Mouse (Mus musculus) ZHBTc4 (cell line): ENCODE data around the gene Rsph6a.
"Not testable (repeated sequence)": the region's sequence is repeated elsewhere in the genome, so short reads cannot be mapped to it uniquely, and the experiment has no call there.

Experiments used
- DNase-seq: peaks from one replicate; pipeline ENCODE4 v3.0.0-alpha.2; 2011; ENCODE audit warnings: low read depth, low spot score

Rsph6a gene

DNA sequence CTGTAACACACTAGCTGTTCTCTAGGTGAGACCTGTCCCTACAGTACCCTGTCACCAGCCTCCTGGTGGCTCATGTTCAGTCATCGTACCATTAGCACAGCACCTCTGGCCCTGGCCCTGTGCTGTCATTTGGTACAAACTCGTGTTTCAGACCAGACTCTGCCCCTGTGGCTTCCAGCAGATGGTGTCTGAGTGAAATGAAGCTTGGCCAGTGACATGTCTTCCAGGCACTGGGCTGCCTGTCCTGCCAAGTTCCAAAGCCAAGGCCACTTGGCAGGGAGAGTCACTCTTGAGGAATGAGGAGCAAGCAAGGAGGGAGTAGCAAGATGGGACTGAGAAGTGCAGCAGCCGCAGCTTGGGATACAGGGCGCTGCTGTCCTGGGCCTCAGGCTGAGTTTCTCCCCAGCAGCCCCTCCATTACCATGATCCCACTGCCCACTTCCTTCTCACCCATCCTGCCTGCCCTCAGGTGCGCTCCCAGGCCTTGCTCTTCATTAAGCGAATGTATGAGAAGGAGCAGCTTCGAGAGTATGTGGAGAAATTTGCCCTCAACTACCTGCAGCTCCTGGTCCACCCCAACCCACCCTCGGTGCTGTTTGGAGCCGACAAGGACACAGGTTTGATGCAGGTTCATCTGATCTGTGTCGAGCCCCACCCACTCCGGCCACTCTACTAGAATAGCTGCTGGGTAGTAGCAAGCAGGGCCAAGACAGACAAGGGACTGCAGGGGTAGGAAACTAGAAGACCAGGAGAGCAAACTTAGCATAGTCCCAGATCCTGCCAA is 8.0 kb upstream of the Rsph6a start:
- DNase-seq = no peak

DNA sequence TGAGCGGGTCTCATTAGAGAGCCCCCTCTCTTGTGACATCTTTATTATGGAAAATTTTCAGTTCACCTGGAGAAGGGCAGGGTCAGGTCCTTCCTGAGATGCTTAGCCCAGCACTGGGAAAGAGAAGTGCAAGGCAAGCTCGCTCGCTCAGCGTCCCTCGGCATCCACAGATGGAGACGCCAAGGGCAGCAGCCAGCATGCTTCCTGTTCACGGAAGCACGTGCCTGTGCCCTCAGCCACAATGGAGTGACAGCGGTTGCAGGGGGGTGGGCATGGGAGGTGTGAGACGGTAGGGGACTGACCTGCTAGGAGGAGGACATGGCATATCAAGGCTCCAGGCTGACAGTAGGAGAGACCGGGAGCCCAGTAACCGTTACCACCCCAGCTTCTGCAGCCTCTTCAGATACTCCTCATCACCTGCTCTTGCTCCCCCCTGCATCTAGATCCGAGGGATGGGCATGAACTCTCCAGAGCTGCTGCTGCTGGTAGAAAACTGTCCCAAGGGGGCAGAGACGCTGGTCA is 6.4 kb upstream of the Rsph6a start:
- DNase-seq = no peak

DNA sequence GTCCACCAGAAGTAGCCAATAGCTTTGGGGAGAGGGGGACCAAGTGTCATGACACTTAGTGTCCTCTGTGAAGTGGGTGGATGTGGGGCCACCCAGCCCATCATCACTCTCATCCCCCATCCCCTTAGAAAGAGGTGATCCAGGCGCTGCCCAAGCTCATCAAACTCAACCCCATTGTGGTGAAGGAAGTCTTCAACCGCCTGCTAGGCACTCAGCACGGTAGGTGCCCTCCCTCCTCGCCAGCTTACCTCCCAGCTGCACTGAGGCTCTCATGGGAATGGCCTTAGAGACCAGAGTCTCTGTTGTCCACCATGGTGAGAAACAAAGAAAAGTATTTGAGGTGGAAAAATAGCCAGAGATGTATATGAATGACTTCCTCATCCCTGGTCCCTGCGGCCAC is 5.2 kb upstream of the Rsph6a start:
- DNase-seq = no peak

GRCm38 (mm10) chr7:19050172-19050571 is 4.3 kb upstream of the Rsph6a start:
- DNase-seq = no peak

- DNase-seq = no peak
Measured at GRCm38 (mm10) chr7:19051161-19051560, 3.3 kb upstream of the Rsph6a start.

- DNase-seq = no peak
Measured at GRCm38 (mm10) chr7:19052345-19053135, 1.9 kb upstream of the Rsph6a start.

GRCm38 (mm10) chr7:19053136-19053532 is 1.4 kb upstream of the Rsph6a start:
- no peak for DNase-seq

DNA sequence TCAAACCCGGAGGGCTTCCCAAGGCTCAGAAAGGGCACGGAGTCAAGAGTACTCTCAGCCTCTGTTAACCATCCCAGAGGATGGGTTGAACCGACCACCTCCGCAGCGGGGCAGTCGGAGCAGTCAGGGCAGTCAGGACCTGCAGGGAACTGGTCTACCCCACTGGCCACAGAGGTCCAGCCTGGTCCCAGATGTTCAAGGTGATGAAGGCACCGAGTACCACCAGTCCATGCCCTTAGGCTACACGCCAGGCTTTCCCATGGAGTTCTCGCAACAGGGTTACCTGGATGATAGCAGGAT is 237 bp downstream of the Rsph6a start:
- DNase-seq = no peak

GRCm38 (mm10) chr7:19055108-19055507 is 618 bp downstream of the Rsph6a start:
- no peak for DNase-seq

DNA sequence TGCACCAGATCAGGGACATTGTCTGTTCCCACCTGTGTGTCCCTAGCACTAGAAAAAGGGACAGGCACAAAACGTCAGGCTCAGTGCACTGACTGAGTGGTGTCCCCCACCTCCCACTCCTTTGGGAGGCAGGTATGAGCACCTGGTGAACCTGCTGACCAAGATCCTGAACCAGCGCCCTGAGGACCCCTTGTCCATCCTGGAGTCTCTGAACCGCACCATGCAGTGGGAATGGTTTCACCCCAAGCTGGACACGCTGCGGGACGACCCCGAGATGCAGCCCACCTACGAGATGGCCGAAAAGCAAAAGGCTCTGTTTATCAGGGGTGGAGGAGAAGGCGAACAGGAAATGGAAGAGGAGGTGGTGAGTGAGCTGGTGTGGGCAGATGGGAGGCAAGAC is 2.9 kb downstream of the Rsph6a start:
- no peak for DNase-seq

GRCm38 (mm10) chr7:19065896-19066295 is 11.4 kb downstream of the Rsph6a start:
- no peak for DNase-seq

DNA sequence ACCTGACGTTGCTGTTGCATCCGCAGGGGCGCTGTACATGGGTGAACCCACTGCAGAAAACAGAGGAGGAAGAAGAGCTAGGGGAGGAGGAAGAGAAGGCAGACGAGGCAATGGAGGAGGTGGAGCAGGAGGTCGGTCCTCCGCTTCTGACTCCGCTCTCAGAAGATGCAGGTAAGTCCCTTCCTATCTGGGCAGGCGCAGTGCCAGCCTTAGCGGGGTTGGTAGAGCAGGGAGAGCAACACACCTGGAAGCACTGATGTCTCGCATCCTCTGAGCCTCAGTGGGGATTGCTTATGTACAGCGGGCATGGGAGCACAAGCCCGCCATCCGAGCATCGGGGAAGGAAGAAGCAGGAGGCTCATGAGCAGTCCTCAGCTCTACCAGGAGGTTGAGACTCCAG is 12.6 kb downstream of the Rsph6a start:
- peak; percentile 35 for DNase-seq

DNA sequence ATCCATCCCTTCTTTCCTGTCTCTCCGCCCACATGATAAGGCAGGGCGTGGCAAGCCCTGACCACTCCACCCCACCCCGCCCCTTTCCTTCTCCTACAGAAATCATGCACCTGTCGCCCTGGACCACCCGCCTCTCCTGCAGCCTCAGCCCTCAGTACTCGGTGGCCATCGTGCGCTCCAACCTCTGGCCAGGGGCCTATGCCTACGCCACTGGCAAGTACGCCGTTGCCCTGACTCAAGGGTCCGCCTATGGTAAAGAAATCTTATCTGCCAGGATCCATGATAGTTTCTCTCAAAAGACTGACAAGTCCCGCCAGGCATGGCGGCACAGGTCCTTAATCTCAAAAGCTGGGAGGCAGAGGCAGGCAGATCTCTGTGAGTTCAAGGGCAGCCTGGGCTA is 13.4 kb downstream of the Rsph6a start:
- no peak for DNase-seq

DNA sequence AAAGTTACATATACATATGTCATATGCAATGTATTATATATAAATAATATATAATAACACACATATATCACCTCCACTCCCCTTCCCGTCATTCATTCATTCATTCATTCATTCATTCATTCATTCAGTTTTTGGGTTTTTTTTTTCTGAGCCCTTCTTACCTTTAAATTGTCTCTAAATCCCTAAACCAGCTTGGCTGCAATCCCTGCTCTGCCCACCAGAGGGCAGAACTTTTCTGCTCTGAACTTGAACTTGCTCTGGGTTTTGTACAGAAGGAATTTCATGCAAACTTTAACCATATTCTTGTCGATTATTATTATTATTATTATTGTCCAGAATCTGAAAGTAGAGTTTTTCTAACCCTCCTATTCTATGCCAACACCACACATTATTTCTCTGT is 14.2 kb downstream of the Rsph6a start:
- peak; percentile 87 for DNase-seq

DNA sequence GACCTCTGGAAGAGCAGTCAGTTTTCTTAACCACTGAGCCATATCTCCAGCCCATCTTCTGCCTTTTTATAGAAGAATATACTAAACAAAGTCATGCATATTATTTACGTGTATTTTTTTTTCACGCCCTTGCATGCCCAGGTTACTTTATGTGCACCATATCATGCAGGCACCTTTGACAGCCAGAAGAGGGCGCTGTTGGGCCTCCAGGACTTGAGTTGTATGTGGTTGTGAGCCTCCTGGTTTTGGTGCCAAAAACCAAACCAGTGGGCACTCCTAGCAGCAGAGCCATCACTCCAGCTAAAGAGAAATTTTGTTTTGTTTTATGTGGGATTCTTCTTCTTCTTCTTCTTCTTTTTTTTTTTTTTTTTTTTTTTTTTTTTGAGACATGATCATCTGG is 15.0 kb downstream of the Rsph6a start:
- peak; percentile 73 for DNase-seq

- DNase-seq = not testable (repeated sequence)
Measured at GRCm38 (mm10) chr7:19071024-19071423, 16.5 kb downstream of the Rsph6a start.

DNA sequence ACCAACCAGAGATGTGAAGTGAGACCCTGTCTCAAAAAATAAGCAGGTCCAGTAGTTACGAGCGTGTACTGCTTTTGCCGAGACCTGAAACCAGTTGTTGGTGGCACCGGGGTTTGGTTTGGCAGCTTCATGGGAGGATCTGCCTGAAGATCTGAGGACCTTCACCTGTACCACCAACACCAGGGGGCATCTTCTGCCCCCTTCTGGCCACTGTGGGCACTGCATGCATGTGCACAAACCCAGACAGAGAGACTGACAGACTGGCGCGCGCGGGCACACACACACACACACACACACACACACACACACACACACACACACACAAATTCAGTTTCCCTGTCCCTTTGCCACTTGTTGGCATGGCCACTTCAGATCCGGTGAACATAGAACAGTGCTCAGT is 19.0 kb downstream of the Rsph6a start:
- peak; percentile 91 for DNase-seq

DNA sequence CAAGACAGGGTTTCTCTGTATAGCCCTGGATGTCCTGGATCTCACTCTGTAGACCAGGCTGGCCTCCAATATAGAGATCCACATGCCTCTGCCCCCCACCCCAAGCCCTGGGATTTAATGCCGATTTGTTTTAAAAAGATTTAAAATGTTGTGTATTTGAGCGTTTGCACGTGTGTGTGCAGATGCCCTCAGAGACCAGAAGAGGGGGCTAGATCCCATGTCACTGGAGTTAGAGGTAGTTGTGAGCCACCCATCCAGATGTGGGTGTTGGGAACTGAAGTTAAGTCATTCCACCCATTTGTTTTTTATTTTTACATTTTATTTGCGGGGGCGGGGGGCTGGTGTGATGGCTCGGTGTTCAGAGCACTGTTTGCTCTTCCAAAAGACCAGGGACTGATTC is 20.0 kb downstream of the Rsph6a start:
- DNase-seq = peak; percentile 66

DNA sequence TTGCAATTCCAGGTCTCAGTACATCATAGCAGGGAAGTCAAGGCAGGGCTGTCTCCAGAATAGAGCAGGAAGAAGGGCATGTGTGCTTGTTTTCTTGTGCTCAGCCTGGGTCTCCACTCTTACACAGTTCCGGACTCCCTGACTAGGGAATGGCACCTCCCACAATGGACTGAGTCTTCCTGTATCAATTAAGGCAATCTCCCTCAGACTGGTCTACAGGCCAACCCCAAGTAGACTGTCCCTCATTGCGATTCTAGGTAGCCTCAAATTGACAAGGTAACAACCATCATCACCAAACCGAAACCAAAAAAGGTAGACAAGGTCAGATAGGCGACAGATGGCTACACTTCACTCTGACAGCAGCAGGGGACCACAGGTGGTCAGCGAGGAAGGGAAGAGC is 20.7 kb downstream of the Rsph6a start:
- no peak for DNase-seq

DNA sequence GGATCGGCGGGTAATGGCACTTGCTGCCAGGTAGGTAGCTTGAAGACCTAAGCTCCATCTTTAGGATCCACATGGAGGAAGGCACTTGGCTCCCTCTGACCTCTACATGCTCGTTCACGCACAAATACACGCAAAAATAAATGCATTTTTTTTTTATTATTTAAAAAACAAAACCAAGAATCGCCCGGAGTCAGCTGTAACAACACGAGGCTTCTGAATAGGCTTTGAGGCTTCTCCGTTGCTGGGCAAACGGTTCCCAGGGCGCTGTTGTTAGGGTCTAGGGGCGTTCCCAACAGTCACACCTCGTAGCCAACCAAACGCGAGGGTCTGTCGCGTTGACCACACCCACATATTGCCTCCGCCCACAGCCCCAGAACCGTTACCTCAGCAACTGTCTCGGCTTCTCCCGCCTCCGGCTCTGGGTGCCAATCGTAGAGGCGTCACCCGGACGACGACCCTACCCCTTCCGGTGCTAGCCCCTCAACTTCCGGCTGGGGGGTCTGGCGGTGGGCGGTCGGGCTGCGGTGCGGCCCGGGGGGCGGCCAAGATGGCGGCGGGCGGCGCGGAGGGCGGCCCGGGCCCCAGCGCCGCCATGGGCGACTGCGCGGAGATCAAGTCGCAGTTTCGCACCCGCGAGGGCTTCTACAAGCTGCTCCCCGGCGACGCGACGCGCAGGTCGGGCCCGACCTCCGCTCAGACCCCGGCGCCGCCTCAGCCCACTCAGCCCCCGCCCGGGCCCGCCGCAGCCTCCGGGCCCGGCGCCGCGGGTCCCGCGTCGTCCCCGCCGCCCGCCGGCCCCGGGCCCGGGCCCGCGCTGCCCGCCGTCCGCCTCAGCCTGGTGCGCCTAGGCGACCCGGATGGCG is 21.5 kb downstream of the Rsph6a start, which contains the start of gene Dmwd:
TSS of gene Dmwd (plus strand) at position 505 of the 863 bp plus-strand sequence.
- DNase-seq = peak; percentile 99

DNA sequence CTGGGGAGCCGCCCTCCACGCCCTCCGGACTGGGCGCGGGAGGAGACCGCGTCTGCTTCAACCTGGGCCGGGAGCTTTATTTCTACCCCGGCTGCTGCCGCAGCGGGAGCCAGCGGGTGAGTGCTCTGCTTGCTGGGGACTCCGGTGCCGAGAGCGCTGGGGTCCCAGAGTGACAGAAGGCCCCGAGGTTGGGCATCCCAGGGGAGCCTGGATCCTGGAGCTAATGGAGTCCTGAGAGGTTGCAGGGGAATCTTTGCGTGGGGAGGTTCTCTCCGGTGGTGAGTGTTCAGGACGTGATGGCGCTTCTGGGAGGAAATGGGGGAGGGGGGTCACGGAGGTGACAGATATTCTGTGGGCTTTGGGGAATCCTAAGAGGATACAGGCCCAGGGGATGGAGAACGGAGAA is 22.1 kb downstream of the Rsph6a start:
- peak; percentile 44 for DNase-seq

DNA sequence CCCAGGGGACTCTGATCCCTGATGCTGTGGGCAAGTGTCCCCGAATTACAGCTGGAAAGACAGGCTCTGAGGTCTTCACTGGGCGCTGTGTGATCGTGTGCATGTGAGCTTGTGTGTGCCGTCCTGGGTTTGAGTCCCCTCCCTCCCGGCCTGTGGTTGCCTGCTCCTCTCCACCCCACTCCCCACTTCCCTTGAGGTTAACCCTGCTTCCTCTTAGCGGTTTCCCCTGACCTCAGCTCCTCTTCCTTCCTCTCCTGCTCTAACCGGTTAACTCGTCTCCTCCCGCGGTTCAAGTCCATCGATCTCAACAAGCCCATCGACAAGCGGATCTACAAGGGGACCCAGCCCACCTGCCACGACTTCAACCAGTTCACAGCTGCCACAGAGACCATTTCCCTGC is 23.3 kb downstream of the Rsph6a start:
- DNase-seq = no peak
